Mouse (Mus musculus) megakaryocyte-erythroid progenitor cell, adult 5 weeks (primary cell): ENCODE measurements around the gene Plscr1. TPM values are rescaled to one million over a fixed set of nuclear protein-coding genes. Genes with fewer than 3 reads are reported as not detected.

Experiments
- polyA plus RNA-seq: library from polyadenylated mRNA; stranded (reverse); fragments of >175 nt; gene quantifications from 2 replicates; pipeline ENCODE4 v1.2.3, GENCODE M21; 2012

Gene Plscr1
- polyA plus RNA-seq = 38.8 and 42.7 TPM in 2 replicates

GRCm38 (mm10) chr9:92249447-92249852 is at the start of gene Plscr1:
Plscr1 (plus strand) TSS chr9:92249750.

GRCm38 (mm10) chr9:92275486-92276207 is 26.1 kb downstream of the Plscr1 start, which contains the start of gene Plscr2:
Plscr2 (plus strand) TSS chr9:92275602.

DNA sequence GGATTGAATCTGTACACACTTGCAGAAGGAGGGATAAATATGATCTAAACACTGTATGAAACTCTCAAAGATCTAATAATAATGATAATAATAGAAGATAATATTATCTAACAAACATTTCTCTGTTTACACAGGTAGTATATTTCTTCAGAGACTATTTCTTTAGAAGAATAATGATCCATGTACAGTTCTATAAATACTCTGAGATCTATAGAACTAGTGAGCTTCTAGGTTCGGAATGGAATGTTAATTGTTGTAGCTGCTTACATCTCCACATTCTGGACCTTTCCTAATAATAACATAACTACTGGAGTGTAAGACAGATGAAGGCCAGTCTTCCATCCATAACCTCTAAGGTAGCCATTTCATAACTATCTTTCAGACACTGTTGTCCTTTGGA is 59.5 kb downstream of the Plscr1 start, which contains the start of gene 1700057G04Rik:
TSS of gene 1700057G04Rik (plus strand) at position 301 of the 400 bp plus-strand sequence.

Other genes starting within 250 kb of the Plscr1 start
- not detected in 2 replicates for gene Plscr5, start 56.8 kb upstream of the Plscr1 start, polyA plus RNA-seq
- gene Plscr2, start 25.9 kb downstream of the Plscr1 start, polyA plus RNA-seq = not detected in 2 replicates
- gene 1700057G04Rik, start 59.6 kb downstream of the Plscr1 start, polyA plus RNA-seq = not detected in 2 replicates
- 0.68 and 1.3 TPM in 2 replicates for gene Plscr4, start 207.6 kb downstream of the Plscr1 start, polyA plus RNA-seq